Mouse (Mus musculus): ENCODE data around the gene Esp24. TPM values are rescaled to one million over a fixed set of nuclear protein-coding genes. Genes with fewer than 3 reads are reported as not detected.
"Not testable (repeated sequence)": the region's sequence is repeated elsewhere in the genome, so short reads cannot be mapped to it uniquely, and the experiment has no call there.

Gene Esp24
- not detected in 2 replicates for polyA plus RNA-seq (2014; fragmentation: Nextera tagmentation; extraction: Ambion mirVana)

GRCm38 (mm10) chr17:39036395-39036794 is at the start of gene Esp24:
Gene Esp24 (plus strand): TSS chr17:39036695.
- not testable (repeated sequence) for H3K9me3 ChIP-seq (ENCODE audit: control insufficient read depth, low read length); H3K4me3 ChIP-seq (ENCODE audit: low read depth, low read length); H3K36me3 ChIP-seq (ENCODE audit: control insufficient read depth, insufficient read depth, low read length); H3K4me2 ChIP-seq (ENCODE audit: low read depth, low read length); H3K9ac ChIP-seq (replicated peaks; ENCODE audit: low read depth, low read length); H3K27me3 ChIP-seq (ENCODE audit: control insufficient read depth, insufficient read depth, low read length); H3K27ac ChIP-seq (ENCODE audit: low read depth, low read length); ATAC-seq (ENCODE audit: low read depth); H3K4me1 ChIP-seq (ENCODE audit: control insufficient read depth, insufficient read depth, low read length)
- 90% methylated on average over 3 of the region's 3 CpGs for WGBS

GRCm38 (mm10) chr17:39009846-39010245 is 26.6 kb upstream of the Esp24 start:
- H3K4me1 ChIP-seq (ENCODE audit: control insufficient read depth, insufficient read depth, low read length): no peaks in the 10 kb centered on the region
- no peak overlapping the region for H3K4me2 ChIP-seq (ENCODE audit: low read depth, low read length)
- no peaks in the 10 kb centered on the region for H3K27me3 ChIP-seq (ENCODE audit: control insufficient read depth, insufficient read depth, low read length)
- no peaks in the 10 kb centered on the region for H3K36me3 ChIP-seq (ENCODE audit: control insufficient read depth, insufficient read depth, low read length)
- H3K9me3 ChIP-seq (ENCODE audit: control insufficient read depth, low read length): no peaks in the 10 kb centered on the region
- H3K4me3 ChIP-seq (ENCODE audit: low read depth, low read length): no peak overlapping the region
- no peak overlapping the region for H3K27ac ChIP-seq (ENCODE audit: low read depth, low read length)
- H3K9ac ChIP-seq (replicated peaks; ENCODE audit: low read depth, low read length): no peak overlapping the region
- 87% methylated on average over 1 of the region's 1 CpGs for WGBS
- no peak for ATAC-seq (ENCODE audit: low read depth)

GRCm38 (mm10) chr17:39010675-39011638 is 25.5 kb upstream of the Esp24 start:
- Histone ChIP-seq H3K4me2 (ENCODE audit: low read depth, low read length) (0 out of 2 replicates have a peak overlapping the region, but pooled peaks have one; percentile 1), H3K36me3 (ENCODE audit: control insufficient read depth, insufficient read depth, low read length) (no peaks in the 10 kb centered on the region), H3K27me3 (ENCODE audit: control insufficient read depth, insufficient read depth, low read length) (no peaks in the 10 kb centered on the region), H3K27ac (ENCODE audit: low read depth, low read length) (no peak overlapping the region), H3K9me3 (ENCODE audit: control insufficient read depth, low read length) (no peaks in the 10 kb centered on the region), H3K9ac (replicated peaks; ENCODE audit: low read depth, low read length) (no peak overlapping the region), H3K4me1 (ENCODE audit: control insufficient read depth, insufficient read depth, low read length) (no peaks in the 10 kb centered on the region), H3K4me3 (ENCODE audit: low read depth, low read length) (no peak overlapping the region)
- ATAC-seq (ENCODE audit: low read depth): no peak
- WGBS: 39% methylated on average over 30 of the region's 30 CpGs

GRCm38 (mm10) chr17:39017184-39017583 is 19.3 kb upstream of the Esp24 start:
- WGBS: 73% methylated on average over 14 of the region's 14 CpGs
- no peak for ATAC-seq (ENCODE audit: low read depth)

GRCm38 (mm10) chr17:39043241-39043640 is 6.7 kb downstream of the Esp24 start, which contains the start of gene Gm21903:
Gene Gm21903 (minus strand): TSS chr17:39043341.
- no peak for ATAC-seq (ENCODE audit: low read depth)
- H3K4me2 ChIP-seq (ENCODE audit: low read depth, low read length): no peak within 1 kb of the TSS
- H3K36me3 ChIP-seq (ENCODE audit: control insufficient read depth, insufficient read depth, low read length): no peaks in the 10 kb centered on the region
- H3K27ac ChIP-seq (ENCODE audit: low read depth, low read length): no peak within 1 kb of the TSS
- H3K9me3 ChIP-seq (ENCODE audit: control insufficient read depth, low read length): peaks cover 3% of the 10 kb centered on the region; the same call in 1 of the 2 replicates
- H3K4me3 ChIP-seq (ENCODE audit: low read depth, low read length): no peak within 1 kb of the TSS
- H3K27me3 ChIP-seq (ENCODE audit: control insufficient read depth, insufficient read depth, low read length): no peaks in the 10 kb centered on the region
- H3K4me1 ChIP-seq (ENCODE audit: control insufficient read depth, insufficient read depth, low read length): no peaks in the 10 kb centered on the region
- H3K9ac ChIP-seq (replicated peaks; ENCODE audit: low read depth, low read length): no peak within 1 kb of the TSS

More at GRCm38 (mm10) chr17:39017184-39017583, 19.3 kb upstream of the Esp24 start:
- H3K9me3 ChIP-seq (ENCODE audit: control insufficient read depth, low read length): no peaks in the 10 kb centered on the region
- no peaks in the 10 kb centered on the region for H3K4me1 ChIP-seq (ENCODE audit: control insufficient read depth, insufficient read depth, low read length)
- no peak overlapping the region for H3K9ac ChIP-seq (replicated peaks; ENCODE audit: low read depth, low read length)
- no peak overlapping the region for H3K4me2 ChIP-seq (ENCODE audit: low read depth, low read length)
- no peak overlapping the region for H3K27ac ChIP-seq (ENCODE audit: low read depth, low read length)
- no peaks in the 10 kb centered on the region for H3K27me3 ChIP-seq (ENCODE audit: control insufficient read depth, insufficient read depth, low read length)
- H3K36me3 ChIP-seq (ENCODE audit: control insufficient read depth, insufficient read depth, low read length): no peaks in the 10 kb centered on the region
- H3K4me3 ChIP-seq (ENCODE audit: low read depth, low read length): no peak overlapping the region

GRCm38 (mm10) chr17:39063641-39064040 is 27.1 kb downstream of the Esp24 start:
- no peak overlapping the region for H3K27ac ChIP-seq (ENCODE audit: low read depth, low read length)
- H3K9ac ChIP-seq (replicated peaks; ENCODE audit: low read depth, low read length): no peak overlapping the region
- no peak overlapping the region for H3K4me2 ChIP-seq (ENCODE audit: low read depth, low read length)
- H3K4me1 ChIP-seq (ENCODE audit: control insufficient read depth, insufficient read depth, low read length): no peaks in the 10 kb centered on the region
- H3K36me3 ChIP-seq (ENCODE audit: control insufficient read depth, insufficient read depth, low read length): no peaks in the 10 kb centered on the region
- H3K4me3 ChIP-seq (ENCODE audit: low read depth, low read length): no peak overlapping the region
- no peaks in the 10 kb centered on the region; the same call in 1 of the 2 replicates for H3K9me3 ChIP-seq (ENCODE audit: control insufficient read depth, low read length)
- no peaks in the 10 kb centered on the region for H3K27me3 ChIP-seq (ENCODE audit: control insufficient read depth, insufficient read depth, low read length)
- no peak for ATAC-seq (ENCODE audit: low read depth)

GRCm38 (mm10) chr17:39076937-39077336 is 40.4 kb downstream of the Esp24 start, which contains the start of gene Esp23:
Gene Esp23 (minus strand): TSS chr17:39077037.
- peaks cover under 1% of the 10 kb centered on the region; the same call in 1 of the 2 replicates for H3K9me3 ChIP-seq (ENCODE audit: control insufficient read depth, low read length)
- no peaks in the 10 kb centered on the region for H3K36me3 ChIP-seq (ENCODE audit: control insufficient read depth, insufficient read depth, low read length)
- no peak within 1 kb of the TSS for H3K4me3 ChIP-seq (ENCODE audit: low read depth, low read length)
- H3K27me3 ChIP-seq (ENCODE audit: control insufficient read depth, insufficient read depth, low read length): no peaks in the 10 kb centered on the region
- no peak within 1 kb of the TSS for H3K9ac ChIP-seq (replicated peaks; ENCODE audit: low read depth, low read length)
- H3K4me1 ChIP-seq (ENCODE audit: control insufficient read depth, insufficient read depth, low read length): no peaks in the 10 kb centered on the region
- H3K27ac ChIP-seq (ENCODE audit: low read depth, low read length): no peak within 1 kb of the TSS
- 50% methylated on average over 1 of the region's 1 CpGs for WGBS
- H3K4me2 ChIP-seq (ENCODE audit: low read depth, low read length): no peak within 1 kb of the TSS
- no peak for ATAC-seq (ENCODE audit: low read depth)

Data from neural tube, embryonic 14.5 days (tissue).